Mouse (Mus musculus) embryonic stem cell, embryonic (primary cell): ENCODE results near the gene Hsf4.

Experiments used
- CTCF ChIA-PET, 4 experiments: fragments of 300-600 bp in 2 of 4; fragments of 350-600 bp in 2 of 4; sonication (Branson Sonifier 250); formaldehyde crosslinking; loops; one replicate each; lab custom pipeline; 2022; ENCODE audit warnings: inconsistent platforms in 2 of 4; lab: Charles Lee
- POLR2A ChIA-PET, 4 experiments: fragments of 300-600 bp in 2 of 4; fragments of 350-600 bp in 2 of 4; sonication (Branson Sonifier 250); formaldehyde crosslinking; loops; one replicate each; lab custom pipeline; 2022; ENCODE audit warnings: antibody characterized with exemption in 4 of 4, inconsistent platforms in 1 of 4; lab: Charles Lee

The Hsf4 gene

GRCm38 (mm10) chr8:105253766-105254151, 15.8 kb upstream of the Hsf4 start:
- POLR2A ChIA-PET = interaction anchor here (0.5 to 14.1 kb wide), 40 partner anchors 9 to 883 kb away, joined by 3 to 255 read pairs (median 5); partner anchors contain the start of genes 4931428F04Rik (in 3 of the 4), D230025D16Rik (in 3 of the 4), Fhod1 (in 2 of the 4) and E2f4 (in 1 of the 4)
- CTCF ChIA-PET = interaction anchor here (0.6 to 4.2 kb wide), 53 partner anchors 9 to 719 kb away, joined by 3 to 37 read pairs (median 4); partner anchors contain the start of genes D230025D16Rik (in 3 of the 4), Fbxl8 (in 2 of the 4), 4931428F04Rik (in 1 of the 4) and Car7 (in 1 of the 4)

GRCm38 (mm10) chr8:105254152-105254965, 15.2 kb upstream of the Hsf4 start:
- CTCF ChIA-PET = interaction anchor here (0.5 to 4.2 kb wide), 60 partner anchors 10 to 787 kb away, joined by 3 to 37 read pairs (median 4); partner anchors contain the start of genes D230025D16Rik (in 3 of the 4), Fbxl8 (in 2 of the 4), 4931428F04Rik (in 1 of the 4) and Car7 (in 1 of the 4)
- POLR2A ChIA-PET = interaction anchor here (0.5 to 14.1 kb wide), 54 partner anchors 9 to 883 kb away, joined by 3 to 255 read pairs (median 5); partner anchors contain the start of genes 4931428F04Rik (in 3 of the 4), D230025D16Rik (in 3 of the 4), E2f4 (in 2 of the 4) and Exoc3l (in 2 of the 4)

- CTCF ChIA-PET = interaction anchor here (0.5 to 4.2 kb wide), 30 partner anchors 10 to 788 kb away, joined by 3 to 37 read pairs (median 4); partner anchors contain the start of genes 4931428F04Rik (in 1 of the 4), Fbxl8 (in 1 of the 4), Fhod1 (in 1 of the 4) and Gfod2 (in 1 of the 4)
- POLR2A ChIA-PET = interaction anchor here (0.6 to 14.1 kb wide), 44 partner anchors 8 to 432 kb away, joined by 3 to 255 read pairs (median 5); partner anchors contain the start of genes D230025D16Rik (in 3 of the 4), 4931428F04Rik (in 2 of the 4), E2f4 (in 2 of the 4) and Hsf4 (in 2 of the 4)
Measured at GRCm38 (mm10) chr8:105254966-105255350, 14.6 kb upstream of the Hsf4 start, which contains the start of gene B3gnt9. TSS of gene B3gnt9 (minus strand) at chr8:105255153.

DNA sequence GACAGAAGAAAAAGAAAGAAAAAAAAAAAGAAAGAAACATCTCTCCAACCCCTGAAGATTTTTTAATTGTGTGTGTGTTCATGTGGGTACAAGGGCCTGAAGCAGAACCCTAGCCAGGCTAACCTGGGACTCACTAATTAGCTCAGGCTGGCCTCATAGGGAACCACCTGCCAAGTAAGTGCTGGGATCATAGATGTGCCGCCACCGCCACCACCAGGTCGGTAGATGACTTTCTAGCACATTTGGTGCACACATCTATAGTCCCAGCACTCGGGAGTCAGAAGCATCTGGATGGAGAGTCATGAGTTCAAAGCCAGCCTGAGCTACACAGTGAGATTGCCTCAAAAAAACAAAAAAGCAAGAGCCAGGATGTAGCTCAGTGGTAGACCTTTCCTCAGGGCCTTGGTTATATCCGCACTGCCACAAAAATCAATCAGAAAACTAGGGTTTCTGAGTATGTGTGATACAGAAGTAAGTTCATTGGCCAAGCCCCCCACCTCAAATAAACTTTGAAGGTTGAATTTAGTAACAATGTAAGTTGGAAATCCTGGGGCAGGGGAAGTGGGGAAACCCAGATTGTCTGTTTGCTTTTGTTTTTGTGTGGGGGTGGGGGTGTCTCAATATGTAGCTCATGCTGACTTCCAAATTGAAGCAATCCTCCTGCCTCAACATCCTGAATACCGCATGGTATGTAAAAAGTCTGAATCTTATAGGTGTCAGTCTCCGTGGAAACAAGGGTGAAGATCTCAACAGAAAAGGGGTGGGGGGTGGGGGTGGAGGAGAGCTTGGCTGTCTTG, 12.1 kb upstream of the Hsf4 start:
- ChIA-PET POLR2A (interaction anchor here in 3 of 4 experiments (0.6 to 14.1 kb wide), 9 partner anchors 11 to 36 kb away, joined by 3 to 255 read pairs (median 8); partner anchors contain the start of genes D230025D16Rik (in 2 of the 3), 4931428F04Rik (in 1 of the 3) and Hsf4 (in 1 of the 3)), CTCF (interaction anchor here in 3 of 4 experiments (0.5 to 1.5 kb wide), 10 partner anchors 22 to 617 kb away, joined by 3 to 10 read pairs (median 3); no protein-coding TSS in a partner anchor)

DNA sequence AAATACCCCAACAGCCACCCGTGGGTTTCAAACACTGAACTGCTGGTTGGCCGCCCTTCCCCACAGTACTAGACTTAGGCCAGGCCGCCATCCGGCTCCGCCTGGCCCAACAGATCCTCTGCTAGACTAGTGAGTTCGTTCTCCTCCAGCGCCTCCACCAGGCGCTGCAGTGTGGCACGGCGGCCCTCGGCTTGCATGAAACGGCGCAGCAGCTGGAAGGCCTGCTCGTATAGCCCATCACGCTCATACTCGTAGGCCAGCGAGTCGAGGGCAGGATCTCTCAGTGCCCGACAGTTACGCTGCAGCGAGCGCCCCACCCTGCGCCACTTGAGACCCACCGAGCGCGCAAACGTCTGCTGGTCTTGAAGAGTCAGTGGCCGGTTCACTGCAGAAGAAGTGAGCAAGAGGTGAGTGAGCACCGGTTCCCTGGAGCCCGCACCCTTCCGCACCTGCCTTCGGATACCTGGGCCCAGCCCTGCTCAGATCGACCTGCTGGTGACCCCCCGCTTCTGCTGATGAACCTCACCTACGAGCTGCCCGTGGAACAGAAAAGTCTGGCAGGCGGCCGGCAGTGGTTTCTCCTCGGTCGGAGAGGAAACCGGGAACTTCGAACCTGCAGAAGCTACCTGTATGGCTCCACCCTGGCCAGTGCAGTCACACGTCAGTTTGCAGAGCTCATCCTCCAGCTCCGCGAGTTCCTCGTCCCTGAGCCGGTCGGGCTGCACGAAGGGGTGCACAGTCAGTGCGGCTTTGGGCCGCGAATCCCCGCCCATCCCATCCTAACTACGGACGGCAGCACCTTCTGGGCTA, 10.5 kb upstream of the Hsf4 start:
- CTCF ChIA-PET = interaction anchor here (0.5 to 3.9 kb wide), 80 partner anchors 9 to 657 kb away, joined by 3 to 40 read pairs (median 5); partner anchors contain the start of genes 4931428F04Rik (in 2 of the 4), D230025D16Rik (in 2 of the 4), E2f4 (in 2 of the 4) and Cbfb (in 1 of the 4)

DNA sequence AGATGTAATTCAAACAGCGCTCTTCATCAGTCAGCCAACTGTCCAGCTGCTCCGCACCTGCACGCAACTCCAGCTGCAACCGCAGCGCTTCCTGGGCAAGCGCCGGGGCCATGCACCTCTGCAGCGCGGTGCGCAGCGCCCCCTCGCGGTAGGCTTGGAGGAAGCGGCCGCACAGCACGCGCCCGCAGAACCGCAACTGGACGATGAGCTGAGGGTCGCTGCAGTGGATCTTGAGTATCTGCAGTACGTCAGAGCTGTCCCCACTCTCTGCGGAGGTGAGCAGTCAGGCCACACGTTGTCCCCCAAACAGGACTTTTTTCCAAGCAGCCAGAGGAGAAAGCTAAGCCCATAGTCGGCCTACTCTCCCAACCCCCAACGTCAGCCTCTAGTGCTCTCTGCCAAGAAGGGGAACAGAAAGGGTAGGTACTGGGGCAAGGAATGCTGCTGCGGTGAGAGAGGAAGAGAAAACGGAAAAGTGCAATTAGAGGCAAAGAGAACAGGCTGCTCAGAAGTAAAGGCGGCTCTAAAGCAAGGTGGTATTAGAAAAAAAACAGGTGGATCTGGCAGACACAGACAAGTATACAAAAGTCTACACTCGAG, 9.8 kb upstream of the Hsf4 start:
- ChIA-PET CTCF (interaction anchor here (0.5 to 3.9 kb wide), 93 partner anchors 9 to 657 kb away, joined by 3 to 40 read pairs (median 4); partner anchors contain the start of genes 4931428F04Rik (in 4 of the 4), E2f4 (in 2 of the 4), Hsf4 (in 2 of the 4) and Cbfb (in 1 of the 4)), POLR2A (interaction anchor here in 3 of 4 experiments (0.5 to 14.1 kb wide), 28 partner anchors 8 to 658 kb away, joined by 3 to 255 read pairs (median 4); partner anchors contain the start of genes D230025D16Rik (in 2 of the 3), 4931428F04Rik (in 1 of the 3), E2f4 (in 1 of the 3) and Nol3 (in 1 of the 3))

More for the DNA sequence above, 10.5 kb upstream of the Hsf4 start:
- POLR2A ChIA-PET = interaction anchor here in 3 of 4 experiments (0.5 to 14.1 kb wide), 28 partner anchors 9 to 657 kb away, joined by 3 to 255 read pairs (median 4); partner anchors contain the start of genes D230025D16Rik (in 2 of the 3), 4931428F04Rik (in 1 of the 3), E2f4 (in 1 of the 3) and Nol3 (in 1 of the 3)

DNA sequence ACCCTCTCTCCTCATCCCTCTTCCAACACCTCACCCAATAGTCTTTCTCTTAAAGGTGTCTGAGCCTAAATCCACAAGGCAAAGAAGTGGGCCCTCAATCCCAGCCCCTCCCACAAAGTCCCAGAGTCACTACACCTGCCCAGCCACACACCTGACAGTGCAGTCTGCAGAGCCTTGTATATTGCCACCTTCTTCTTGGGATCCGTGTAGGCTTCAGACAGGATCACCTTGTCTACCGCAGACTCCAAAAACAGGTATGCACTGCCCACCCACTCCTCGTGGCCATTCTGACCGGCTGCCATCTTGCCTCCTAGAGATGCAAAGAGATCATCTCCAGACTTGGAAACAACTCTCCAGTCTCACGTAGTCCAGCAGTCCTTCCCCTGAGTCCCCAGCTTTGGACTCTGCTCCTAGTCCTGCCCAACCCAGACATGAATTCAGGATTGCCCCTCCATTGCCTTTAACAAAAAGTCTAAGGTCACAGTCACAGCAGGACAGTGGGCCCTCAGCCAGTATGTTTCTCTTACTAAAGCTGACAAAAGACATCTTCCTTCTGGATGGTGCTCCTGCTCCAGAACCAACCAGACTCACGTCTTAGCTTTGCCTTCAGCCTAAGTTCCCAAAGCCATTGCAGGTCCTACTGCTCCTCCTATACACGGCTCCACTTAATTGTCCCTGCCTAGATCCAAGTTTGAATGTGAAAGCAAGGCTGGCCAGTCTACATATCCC, 9.1 kb upstream of the Hsf4 start:
- CTCF ChIA-PET = interaction anchor here (0.6 to 3.9 kb wide), 92 partner anchors 8 to 658 kb away, joined by 3 to 40 read pairs (median 4); partner anchors contain the start of genes 4931428F04Rik (in 4 of the 4), E2f4 (in 2 of the 4), Hsf4 (in 2 of the 4) and Cbfb (in 1 of the 4)

GRCm38 (mm10) chr8:105261326-105261980, 8.1 kb upstream of the Hsf4 start:
- ChIA-PET POLR2A (interaction anchor here in 3 of 4 experiments (0.5 to 14.1 kb wide), 9 partner anchors 14 to 40 kb away, joined by 3 to 255 read pairs (median 3); partner anchors contain the start of genes 4931428F04Rik (in 1 of the 3) and D230025D16Rik (in 1 of the 3)), CTCF (interaction anchor here in 3 of 4 experiments (0.5 to 3.9 kb wide), 20 partner anchors 12 to 880 kb away, joined by 3 to 40 read pairs (median 4); partner anchors contain the start of genes 4931428F04Rik (in 1 of the 3) and D230025D16Rik (in 1 of the 3))

More for the DNA sequence above, 9.1 kb upstream of the Hsf4 start:
- POLR2A ChIA-PET = interaction anchor here in 3 of 4 experiments (0.5 to 14.1 kb wide), 23 partner anchors 8 to 659 kb away, joined by 3 to 255 read pairs (median 4); partner anchors contain the start of genes 4931428F04Rik (in 1 of the 3), D230025D16Rik (in 1 of the 3), E2f4 (in 1 of the 3) and Nol3 (in 1 of the 3)

DNA sequence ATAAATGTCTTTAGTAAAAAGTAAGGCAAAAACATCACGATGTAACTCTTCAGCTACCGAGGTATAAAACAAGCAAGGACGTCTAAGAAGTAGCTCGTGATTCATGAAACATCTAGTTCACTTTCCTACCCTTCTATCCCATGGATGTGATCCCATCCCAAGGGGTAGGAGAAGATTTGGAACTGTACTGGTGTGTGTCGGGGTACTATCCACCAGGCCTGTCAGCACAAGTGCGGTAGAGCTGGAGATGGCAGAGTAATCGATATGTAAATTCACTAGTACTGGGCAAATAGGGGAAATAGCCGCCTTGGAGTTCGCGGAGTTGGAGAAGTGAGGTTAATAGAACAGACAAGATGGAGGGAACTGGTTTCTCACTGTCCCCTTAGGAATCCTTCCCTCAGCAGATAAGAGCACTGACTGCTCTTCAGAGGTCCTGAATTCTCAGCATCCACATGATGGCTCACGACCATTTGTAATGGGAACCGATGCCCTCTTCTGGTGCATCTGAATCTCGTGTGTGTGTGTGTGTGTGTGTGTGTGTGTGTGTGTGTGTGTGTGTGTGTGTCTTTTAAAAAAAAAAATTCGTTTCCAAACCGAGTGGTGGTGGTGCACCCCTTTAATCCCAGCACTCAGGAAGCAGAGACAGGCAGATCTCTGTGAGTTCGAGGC, 6.2 kb upstream of the Hsf4 start:
- POLR2A ChIA-PET = interaction anchor here in 2 of 4 experiments (0.6 to 1.7 kb wide), 7 partner anchors 9 to 92 kb away, joined by 3 to 7 read pairs (median 3); partner anchors contain the start of genes B3gnt9 (in 1 of the 2) and E2f4 (in 1 of the 2)
- CTCF ChIA-PET = interaction anchor here in 1 of 4 experiments (0.9 kb wide), 1 partner anchor 8 kb away, joined by 3 read pairs; no protein-coding TSS in a partner anchor

GRCm38 (mm10) chr8:105264024-105264982, 5.3 kb upstream of the Hsf4 start, which contains the start of the genes Tradd and Fbxl8:
TSS of gene Tradd (minus strand) at chr8:105264609.
TSS of gene Fbxl8 (plus strand) at chr8:105264648.
- CTCF ChIA-PET = interaction anchor here (0.6 to 2.9 kb wide), 13 partner anchors 9 to 207 kb away, joined by 3 to 14 read pairs (median 3); partner anchors contain the start of genes B3gnt9 (in 2 of the 4) and Tppp3 (in 1 of the 4)
- POLR2A ChIA-PET = interaction anchor here (0.5 to 2.2 kb wide), 12 partner anchors 9 to 207 kb away, joined by 3 to 6 read pairs (median 4); partner anchors contain the start of genes B3gnt9 (in 3 of the 4), D230025D16Rik (in 1 of the 4), Exoc3l (in 1 of the 4) and Fhod1 (in 1 of the 4)

DNA sequence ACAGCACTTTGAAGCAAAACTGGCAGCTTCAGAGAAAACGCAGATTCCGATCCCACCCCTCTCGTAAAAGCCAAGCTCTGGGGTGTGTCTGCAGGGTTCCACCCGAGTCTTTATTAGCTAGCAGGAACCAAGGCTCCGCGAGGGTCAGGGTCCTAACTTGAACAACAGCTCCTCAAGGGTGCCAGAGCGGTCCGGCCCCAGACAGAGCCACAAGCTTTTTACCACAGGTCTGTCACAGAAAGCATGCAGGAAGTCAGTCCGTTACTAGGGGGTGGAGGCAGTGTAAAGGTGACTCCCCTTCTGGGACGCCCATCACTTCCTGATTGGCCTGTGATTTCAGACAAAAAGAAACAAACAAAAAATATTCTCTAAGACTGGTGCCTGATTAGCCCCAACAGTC, 4.5 kb upstream of the Hsf4 start:
- ChIA-PET POLR2A (interaction anchor here (0.5 to 2.2 kb wide), 14 partner anchors 9 to 334 kb away, joined by 3 to 6 read pairs (median 4); partner anchors contain the start of genes B3gnt9 (in 3 of the 4), D230025D16Rik (in 1 of the 4), Exoc3l (in 1 of the 4) and Nol3 (in 1 of the 4)), CTCF (interaction anchor here (0.5 to 2.9 kb wide), 15 partner anchors 10 to 348 kb away, joined by 3 to 14 read pairs (median 3); partner anchors contain the start of genes B3gnt9 (in 2 of the 4) and Tppp3 (in 1 of the 4))
